Mouse (Mus musculus) cerebellum, postnatal 14 days (tissue): ENCODE results near the gene Nosip.

Experiments used
- DNase-seq, 2 experiments: peaks; one replicate each; pipeline ENCODE4 v3.0.0; 2021; ENCODE audit warnings: mixed read lengths in 2 of 2

Nosip gene

DNA sequence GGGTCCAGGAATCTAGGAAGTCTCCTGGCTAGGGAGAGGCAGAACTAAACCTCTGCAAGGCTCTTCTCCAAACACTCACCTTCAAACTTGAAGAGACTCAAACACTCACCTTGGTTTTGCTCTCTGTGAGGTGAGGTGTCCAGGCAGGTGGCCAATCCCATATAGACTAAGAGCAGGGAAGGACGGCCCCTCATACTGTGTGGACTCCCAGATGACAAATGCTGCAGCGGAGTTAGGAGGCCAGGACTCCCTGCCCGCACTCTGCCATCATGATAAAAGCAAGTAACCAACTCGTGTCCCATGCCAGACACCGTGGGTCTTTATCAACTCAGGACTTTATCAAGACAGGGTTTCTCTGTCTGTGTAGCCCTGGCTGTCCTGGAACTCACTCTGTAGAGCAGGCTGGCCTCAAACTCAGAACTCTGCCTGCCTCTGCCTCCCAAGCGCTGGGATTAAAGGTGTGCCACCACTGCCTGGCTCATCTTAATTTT lies 1.6 kb upstream of the Nosip start:
- no peak for DNase-seq

GRCm38 (mm10) chr7:45061532-45062075 lies 625 bp upstream of the Nosip start:
- no peak for DNase-seq

DNA sequence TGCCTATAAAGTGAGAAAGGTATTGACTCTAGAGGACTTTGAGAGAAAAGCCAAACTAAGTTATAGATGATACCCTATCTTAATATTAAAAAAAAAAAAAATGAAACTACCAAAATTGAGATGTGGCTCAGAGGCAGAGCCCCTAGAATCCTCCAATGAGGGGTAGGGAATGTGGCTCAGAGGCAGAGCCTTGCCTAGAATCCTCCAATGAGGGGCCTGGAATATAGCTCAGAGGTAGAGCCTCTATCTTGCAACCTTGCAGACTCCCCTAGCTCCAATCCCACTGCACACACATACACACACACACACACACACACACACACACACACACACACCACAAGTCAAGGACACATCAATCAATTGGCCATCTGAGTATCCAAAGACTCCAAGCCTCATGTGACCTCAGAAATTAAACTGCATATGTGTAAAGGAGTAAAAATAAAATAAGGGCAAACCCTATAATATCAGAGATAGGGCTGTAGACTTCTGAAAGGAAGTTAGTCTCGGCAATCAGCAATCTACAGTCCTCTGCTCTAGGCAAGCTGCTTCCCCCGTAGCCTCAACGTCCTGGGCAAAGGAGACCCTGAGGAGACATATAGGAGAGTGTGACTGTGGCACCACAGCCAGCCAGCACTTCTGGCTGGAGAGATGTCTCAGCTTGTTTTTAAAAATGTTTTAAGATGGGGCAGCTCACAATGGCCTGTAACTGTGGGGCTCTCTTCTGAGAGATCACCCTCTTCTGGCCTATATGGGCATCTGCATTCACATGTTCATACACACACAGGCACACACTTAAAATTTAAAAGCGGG lies 5.2 kb downstream of the Nosip start:
- no peak for DNase-seq

DNA sequence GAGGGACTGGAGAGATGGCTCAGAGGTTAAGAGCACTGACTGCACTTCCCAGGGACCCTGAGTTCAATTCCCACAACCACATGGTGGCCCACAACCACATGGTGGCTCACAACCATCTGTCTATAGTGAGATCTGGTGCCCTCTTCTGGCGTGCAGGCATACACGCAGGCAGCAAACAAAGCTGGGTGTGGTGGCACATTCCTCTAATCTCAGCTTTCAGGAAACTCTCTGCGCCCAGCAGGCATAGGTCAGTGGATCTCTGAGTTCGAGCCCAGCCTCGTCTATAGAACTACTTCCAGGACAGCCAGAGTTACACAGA lies 5.7 kb downstream of the Nosip start:
- peak; percentile 53 to 68 for DNase-seq

DNA sequence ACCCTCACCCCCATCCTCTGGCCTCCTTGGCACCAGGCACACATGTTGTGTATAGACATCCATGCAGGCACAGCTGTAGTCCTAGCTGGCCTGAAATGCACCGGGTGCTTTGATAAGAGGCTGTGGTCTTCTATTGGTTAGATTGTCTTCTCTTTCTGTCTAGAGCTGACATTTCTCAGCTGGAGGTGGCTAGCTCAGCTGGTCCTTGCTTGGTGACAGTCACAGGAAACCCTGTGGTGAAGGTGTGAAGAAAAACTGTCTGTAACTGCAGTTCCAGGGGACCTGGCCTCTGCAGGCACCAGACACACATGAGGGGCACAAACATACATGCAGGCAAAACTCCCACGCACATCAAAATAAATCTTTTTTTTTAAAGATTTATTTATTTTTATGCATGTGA lies 7.4 kb downstream of the Nosip start:
- no peak for DNase-seq

DNA sequence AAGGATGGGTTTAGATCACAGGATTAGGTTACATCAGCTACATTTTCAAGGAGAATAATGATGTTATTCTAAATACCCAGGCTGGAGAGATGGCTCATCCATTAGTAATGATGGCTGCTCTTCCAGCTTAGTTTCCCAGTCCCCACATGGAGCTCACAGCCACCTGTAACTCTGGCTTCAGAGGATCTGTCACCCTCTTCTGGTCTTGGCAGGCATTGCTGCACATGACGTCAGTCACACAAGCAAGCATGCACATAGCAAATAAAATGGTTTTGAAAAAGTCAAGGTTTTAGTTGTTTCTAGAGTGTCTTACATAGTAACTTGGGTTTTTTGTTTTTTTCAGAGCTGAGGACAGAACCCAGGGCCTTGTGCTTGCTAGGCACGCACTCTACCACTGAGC lies 10.0 kb downstream of the Nosip start:
- peak in 1 of 2 experiments; percentile 54 for DNase-seq

GRCm38 (mm10) chr7:45073171-45073707 lies 11.0 kb downstream of the Nosip start:
- no peak for DNase-seq

DNA sequence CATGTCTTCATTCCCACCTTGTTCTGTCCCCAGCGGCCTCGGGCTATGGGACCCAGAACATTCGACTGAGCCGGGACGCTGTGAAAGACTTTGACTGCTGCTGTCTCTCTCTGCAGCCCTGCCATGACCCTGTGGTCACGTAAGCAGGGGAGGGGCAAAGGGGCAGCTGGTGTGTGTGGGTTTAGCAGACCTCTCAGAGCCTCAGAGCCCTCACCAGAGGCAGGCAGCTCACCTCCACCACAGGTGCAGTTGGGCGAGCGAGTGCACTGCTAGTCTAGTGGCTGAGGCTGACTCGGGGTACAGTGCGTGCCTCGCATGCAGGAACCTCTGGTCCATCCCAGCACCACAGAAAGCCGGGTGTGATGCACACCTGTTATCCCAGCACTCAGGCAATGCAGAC lies 11.7 kb downstream of the Nosip start:
- no peak for DNase-seq

GRCm38 (mm10) chr7:45075405-45075804 lies 13.2 kb downstream of the Nosip start:
- no peak for DNase-seq

DNA sequence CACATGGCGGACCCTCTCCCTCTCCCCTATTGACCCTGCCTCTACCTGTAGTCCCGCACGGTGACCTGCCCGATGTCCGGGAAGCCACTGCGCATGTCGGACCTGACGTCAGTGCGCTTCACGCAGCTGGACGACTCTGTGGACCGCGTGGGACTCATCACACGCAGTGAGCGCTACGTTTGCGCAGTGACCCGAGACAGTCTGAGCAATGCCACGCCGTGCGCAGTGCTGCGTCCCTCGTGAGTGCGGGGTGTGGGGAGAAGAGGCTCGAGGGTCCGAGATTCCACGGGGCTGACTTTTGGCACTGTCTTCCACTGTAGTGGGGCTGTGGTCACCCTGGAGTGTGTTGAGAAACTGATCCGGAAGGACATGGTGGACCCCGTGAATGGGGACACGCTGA lies 14.3 kb downstream of the Nosip start:
- no peak for DNase-seq

DNA sequence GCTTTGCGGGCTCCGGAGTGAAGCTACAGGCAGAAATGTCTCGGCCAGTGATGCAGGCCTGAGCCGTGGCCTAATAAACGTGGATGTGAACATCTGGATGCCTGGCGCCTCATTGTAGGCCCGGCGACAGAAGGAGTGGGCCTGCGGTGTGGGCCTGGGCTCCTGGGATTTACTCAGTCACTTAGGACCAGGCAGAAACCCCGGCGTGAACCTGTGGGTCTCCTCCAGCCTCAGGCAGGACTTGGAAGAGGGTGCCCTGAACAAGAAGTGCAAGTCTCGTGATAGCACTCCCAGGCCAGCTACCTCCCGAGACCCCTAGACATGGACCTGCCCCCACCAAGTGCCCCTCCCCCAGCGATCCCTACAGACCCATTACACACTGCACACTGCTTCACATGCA lies 15.1 kb downstream of the Nosip start:
- DNase-seq: no peak

DNA sequence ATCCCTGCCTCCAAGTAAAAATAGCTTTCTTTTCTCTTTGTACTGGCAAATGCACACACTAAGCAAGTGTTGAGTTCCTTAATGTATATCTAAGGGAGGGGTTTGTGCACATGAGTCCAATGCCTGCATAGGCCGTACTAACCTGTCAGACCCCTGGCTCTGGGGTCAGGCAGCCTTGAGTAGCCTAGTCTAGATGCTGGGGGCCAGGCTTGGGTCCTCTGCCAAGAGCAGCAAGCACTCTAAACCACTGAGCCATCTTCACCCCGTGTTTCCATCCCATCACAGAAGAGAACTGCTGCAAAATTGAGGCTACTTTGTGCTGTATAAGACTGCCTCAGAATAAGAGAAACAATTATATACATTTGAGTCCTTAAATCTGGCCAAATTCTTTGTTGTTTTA lies 15.6 kb downstream of the Nosip start:
- DNase-seq: no peak

GRCm38 (mm10) chr7:45078513-45078912 lies 16.3 kb downstream of the Nosip start:
- DNase-seq: peak; percentile 80 to 89

GRCm38 (mm10) chr7:45079856-45080255 lies 17.6 kb downstream of the Nosip start:
- DNase-seq: peak; percentile 95 to 97

DNA sequence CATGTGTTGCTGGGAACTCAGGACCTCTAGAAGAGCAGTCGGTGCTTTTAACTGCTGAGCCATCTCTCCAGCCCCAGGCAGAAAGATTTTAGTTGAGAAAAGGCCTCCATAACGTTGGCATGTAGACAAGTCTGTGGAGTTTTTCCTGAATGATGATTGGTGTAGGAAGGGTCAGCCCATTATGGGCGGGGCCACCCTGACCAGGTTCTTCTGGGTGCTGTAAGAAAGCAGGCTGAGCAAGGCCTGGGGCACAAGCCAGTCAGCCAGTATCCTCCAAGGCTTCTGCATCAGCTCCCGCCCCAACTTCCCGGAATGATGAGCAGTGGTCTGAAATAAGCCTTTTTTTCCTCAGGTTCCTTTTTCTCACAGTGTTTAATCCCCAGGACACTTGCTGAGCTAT lies 18.8 kb downstream of the Nosip start:
- no peak for DNase-seq

GRCm38 (mm10) chr7:45082401-45083299 lies 20.4 kb downstream of the Nosip start:
- DNase-seq: no peak

DNA sequence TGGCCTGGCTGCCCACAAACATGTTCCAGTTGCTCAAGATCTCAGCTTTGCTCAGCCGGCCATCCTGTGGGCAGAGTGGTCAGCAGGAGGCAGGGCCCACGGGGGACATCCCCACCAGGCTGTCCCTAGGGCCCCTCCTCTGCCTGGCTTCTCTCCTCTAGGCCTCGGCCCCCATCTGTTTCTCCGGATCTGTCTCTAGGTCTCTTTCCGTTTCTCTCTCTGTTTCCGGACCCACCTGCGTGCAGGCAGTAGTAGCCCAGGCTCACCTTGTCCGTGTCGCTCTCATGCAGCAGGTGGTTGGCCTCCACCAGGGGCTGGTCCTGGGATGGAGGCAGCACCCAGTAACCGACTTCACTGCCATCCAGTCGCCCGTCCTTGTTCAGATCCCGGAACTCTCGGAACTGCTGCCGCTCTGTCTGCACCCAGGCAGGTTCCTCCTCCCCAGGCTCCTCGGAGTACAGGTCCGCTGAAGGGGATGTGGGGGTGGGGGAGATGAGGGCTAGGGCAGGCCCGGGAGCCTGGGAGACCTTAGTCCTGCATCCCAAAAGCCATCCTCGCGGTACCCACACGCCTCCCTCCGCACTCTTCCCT lies 21.2 kb downstream of the Nosip start:
- no peak for DNase-seq

- DNase-seq: no peak
These were observed 23.9 kb downstream of the Nosip start for GRCm38 (mm10) chr7:45086084-45086483.

DNA sequence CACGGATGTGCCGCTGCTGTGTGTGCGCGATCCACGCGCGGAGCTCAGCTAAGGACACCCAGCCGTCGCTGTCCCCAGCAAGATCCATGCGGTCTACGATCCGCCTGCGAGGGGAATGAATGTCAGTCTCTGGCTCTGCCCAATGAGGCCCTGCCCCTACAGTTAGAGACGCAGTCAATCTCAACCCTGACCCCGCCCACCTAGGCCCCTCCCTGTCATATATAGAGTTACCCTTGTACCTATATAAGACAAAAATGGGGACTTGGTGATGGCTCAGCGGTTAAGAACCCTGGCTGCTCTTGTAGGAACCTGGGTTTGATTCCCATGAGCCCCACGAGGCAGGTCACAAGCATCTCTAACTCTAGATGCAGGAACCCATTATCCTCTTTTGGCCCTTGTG lies 26.4 kb downstream of the Nosip start:
- no peak for DNase-seq

DNA sequence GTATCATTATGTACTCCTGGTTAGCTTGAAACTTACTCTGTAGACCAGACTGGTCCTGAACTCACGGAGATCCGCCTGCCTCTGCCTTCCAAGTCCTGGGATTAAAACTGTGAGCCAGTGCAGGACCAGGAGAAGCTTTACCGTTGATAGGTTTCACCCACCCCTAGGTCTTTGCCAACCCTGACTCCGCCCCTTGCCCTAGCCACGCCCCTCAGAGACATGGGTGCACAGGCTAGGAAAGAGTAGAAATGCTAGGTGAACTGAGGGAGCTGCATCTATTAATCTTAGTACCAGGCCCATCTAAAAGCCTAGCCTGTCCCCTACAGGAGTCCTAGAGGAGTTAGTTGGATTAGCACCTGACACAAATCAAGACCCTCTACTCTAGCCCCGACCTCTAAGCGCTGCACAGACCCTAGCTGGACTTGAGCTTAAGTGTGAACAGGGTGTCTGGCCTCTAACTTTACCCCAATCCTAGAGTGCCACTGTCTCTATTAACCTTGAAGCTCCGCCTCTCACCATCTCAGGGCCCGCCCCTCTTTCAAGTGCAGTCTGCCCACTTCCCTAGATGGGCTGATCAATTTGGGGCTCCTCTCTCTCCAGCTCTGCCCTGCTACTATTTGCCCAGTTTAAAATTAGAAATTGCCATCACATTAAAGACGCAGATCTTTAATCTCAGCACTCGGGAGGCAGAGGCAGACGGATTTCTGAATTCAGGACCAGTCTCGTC lies 28.2 kb downstream of the Nosip start:
- DNase-seq: no peak

DNA sequence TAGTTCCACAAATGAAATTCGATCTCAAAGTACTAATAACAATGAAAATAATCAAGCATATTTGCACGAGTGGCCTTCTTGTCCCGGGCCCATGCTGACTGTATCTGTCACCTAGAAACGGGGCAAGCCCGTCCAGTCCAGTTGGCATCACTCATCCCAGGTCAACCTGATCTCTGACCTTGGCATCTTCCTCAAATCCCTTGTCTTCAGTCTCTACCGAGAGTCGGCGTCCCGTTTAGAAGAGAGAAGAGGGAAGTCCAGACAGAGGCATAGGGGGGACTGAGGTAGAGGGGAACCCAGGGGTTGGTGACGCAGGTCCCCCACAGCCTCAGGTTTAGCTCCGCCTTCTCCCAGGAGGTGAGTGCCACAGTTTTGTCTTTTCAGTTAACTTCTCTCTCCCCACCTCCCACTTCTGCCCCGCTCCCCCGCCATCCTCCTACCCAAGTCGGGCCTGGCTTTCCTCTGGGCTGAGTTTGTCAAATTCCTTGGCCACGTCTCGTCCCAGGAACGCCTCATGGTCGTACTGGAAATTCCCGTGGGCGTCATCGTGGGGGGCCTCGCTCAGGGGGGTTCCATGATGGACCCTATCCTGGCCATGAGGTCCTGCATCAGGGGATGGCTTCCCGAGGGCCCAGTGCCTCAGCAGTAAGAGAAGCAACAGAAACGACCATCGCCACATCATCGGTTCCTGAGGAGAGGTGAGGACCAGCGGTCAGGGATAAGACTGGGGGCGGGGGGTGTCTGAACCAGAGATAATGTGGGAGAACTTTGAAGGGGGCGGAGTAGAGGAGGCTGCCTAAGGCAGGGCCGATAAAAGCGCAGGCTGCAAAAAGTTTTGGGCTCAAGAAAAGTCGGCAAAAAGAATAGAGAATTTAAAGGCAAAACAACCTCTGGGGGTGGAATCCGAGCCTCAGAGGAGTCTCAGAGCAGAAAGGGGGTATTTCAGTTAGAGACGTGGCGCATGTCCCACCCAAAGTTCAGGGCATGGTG lies 29.1 kb downstream of the Nosip start:
- peak in 1 of 2 experiments; percentile 43 for DNase-seq
